Mouse (Mus musculus) hindbrain, embryonic 15.5 days (tissue): ENCODE measurements around the gene Zfc3h1. TPM values are rescaled to one million over a fixed set of nuclear protein-coding genes. Genes with fewer than 3 reads are reported as not detected.

ENCODE experiments used
- ATAC-seq: fragments of 200-750 bp; cut with Nextera tagmentation; 2 replicates; pipeline ENCODE4 v1.8.0; 2017; ENCODE audit warnings: low read depth, moderate number of reproducible peaks, moderate TSS enrichment; ENCODE audit not compliant: low FRiP score
- H3K27ac ChIP-seq: fragments of 300-500 bp; sonication (generic); replicated peaks from 2 replicates; pipeline ENCODE4 v1.5.1; 2015; ENCODE audit warnings: mild to moderate bottlenecking, inconsistent platforms
- H3K27me3 ChIP-seq: fragments of 300-500 bp; sonication (generic); 2 replicates; pipeline ENCODE4 v1.6.1; 2015; ENCODE audit warnings: control low read depth, inconsistent platforms
- H3K36me3 ChIP-seq: fragments of 300-500 bp; sonication (generic); 2 replicates; pipeline ENCODE4 v1.6.1; 2015; ENCODE audit warnings: control low read depth, inconsistent platforms
- H3K4me1 ChIP-seq: fragments of 300-500 bp; sonication (generic); replicated peaks from 2 replicates; pipeline ENCODE4 v1.6.1; 2015; ENCODE audit warnings: control low read depth, inconsistent platforms
- H3K4me2 ChIP-seq: fragments of 300-500 bp; sonication (generic); 2 replicates; pipeline ENCODE4 v1.6.1; 2015; ENCODE audit warnings: moderate library complexity, mild to moderate bottlenecking, inconsistent platforms
- H3K4me3 ChIP-seq: fragments of 300-500 bp; sonication (generic); 2 replicates; pipeline ENCODE4 v1.5.1; 2015; ENCODE audit warnings: mild to moderate bottlenecking, inconsistent platforms
- H3K9ac ChIP-seq: fragments of 300-500 bp; sonication (generic); 2 replicates; pipeline ENCODE4 v1.6.1; 2015; ENCODE audit warnings: inconsistent platforms
- H3K9me3 ChIP-seq: fragments of 300-500 bp; sonication (generic); 2 replicates; pipeline ENCODE4 v1.6.1; 2016; ENCODE audit warnings: control low read depth, inconsistent platforms
- WGBS: fragments of 180-500 bp; shearing (Covaris S2); methylation state at CpG from one replicate; pipeline ENCODE4 v1.1.7; 2015; 5-methylcytosine and 5-hydroxymethylcytosine counted together
- polyA plus RNA-seq: library from polyadenylated mRNA; unstranded; fragments of >200 nt; fragmentation: Nextera tagmentation; extraction: Ambion mirVana; gene quantifications from 2 replicates; pipeline ENCODE4 v1.2.1, GENCODE M21; 2015

The Zfc3h1 gene
- polyA plus RNA-seq, result 15.7 and 16.5 TPM in 2 replicates

DNA sequence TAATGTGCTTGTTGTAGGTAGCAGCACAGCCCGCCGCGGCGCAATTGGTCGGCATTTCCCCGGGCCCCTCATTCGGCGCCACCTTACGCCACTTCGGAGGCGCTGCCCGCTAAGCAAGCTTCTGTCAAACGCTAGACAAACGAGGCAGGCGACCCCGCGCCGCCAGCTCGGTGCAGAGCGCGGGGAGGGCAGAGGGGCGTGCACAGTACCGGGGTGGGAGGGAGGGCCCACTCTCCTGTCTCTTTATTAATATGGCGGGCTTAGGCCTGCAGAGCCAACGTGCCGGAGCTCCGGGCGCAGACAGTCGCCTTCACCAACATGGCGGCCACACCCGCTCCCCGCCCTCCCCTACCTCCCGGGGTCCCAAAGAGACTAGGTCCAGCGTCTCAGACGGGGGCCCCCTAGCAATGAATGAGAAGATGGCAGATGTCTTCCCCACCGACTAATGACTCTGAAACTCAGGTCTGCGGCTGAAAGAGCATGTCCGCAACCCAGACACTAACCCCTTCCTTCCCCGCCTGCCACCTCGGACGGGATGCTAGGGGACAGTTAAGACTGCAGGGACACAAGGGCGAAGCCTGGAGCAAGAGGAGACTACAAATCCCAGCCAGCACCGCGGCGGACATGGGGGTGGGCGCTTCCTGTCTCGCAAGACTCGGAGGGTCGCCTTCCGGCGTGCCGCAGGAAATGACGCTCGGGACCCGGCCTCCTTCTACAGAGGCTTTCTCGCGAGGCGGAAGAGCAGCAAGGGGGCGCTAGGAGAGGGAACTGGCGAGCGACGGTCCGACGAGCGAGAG, at the start of gene Zfc3h1, which contains the start of gene Thap2:
Zfc3h1 (plus strand) TSS at position 739 of the 797 bp plus-strand sequence.
Thap2 (minus strand) TSS at position 223 of the 797 bp plus-strand sequence.
- Histone ChIP-seq H3K27ac (peak within 1 kb of the TSS; percentile 99), H3K4me1 (peaks cover 45% of the 10 kb centered on the region), H3K36me3 (peaks cover 3% of the 10 kb centered on the region; the same call in 1 of the 2 replicates), H3K9me3 (no peaks in the 10 kb centered on the region), H3K27me3 (no peaks in the 10 kb centered on the region), H3K4me2 (peak within 1 kb of the TSS; percentile 68), H3K4me3 (peak within 1 kb of the TSS; percentile 98), H3K9ac (peak within 1 kb of the TSS; percentile 95)
- ATAC-seq, result peak; percentile 99
- WGBS, result under 1% methylated on average over 58 of the region's 65 CpGs

GRCm38 (mm10) chr10:115336901-115337300, 47.9 kb upstream of the Zfc3h1 start:
- no peaks in the 10 kb centered on the region for H3K4me1 ChIP-seq
- peaks cover 20% of the 10 kb centered on the region for H3K36me3 ChIP-seq
- H3K9me3 ChIP-seq, result no peaks in the 10 kb centered on the region
- ATAC-seq, result no peak
- H3K9ac ChIP-seq, result no peak overlapping the region
- no peak overlapping the region for H3K27ac ChIP-seq
- H3K4me2 ChIP-seq, result no peak overlapping the region
- no peaks in the 10 kb centered on the region for H3K27me3 ChIP-seq
- 87% methylated on average over 4 of the region's 4 CpGs for WGBS
- H3K4me3 ChIP-seq, result no peak overlapping the region

GRCm38 (mm10) chr10:115339820-115340328, 44.9 kb upstream of the Zfc3h1 start:
- Histone ChIP-seq H3K4me2 (no peak overlapping the region), H3K27ac (no peak overlapping the region), H3K27me3 (no peaks in the 10 kb centered on the region), H3K9me3 (no peaks in the 10 kb centered on the region), H3K4me3 (no peak overlapping the region), H3K9ac (no peak overlapping the region), H3K36me3 (peaks cover 30% of the 10 kb centered on the region), H3K4me1 (no peaks in the 10 kb centered on the region)
- 92% methylated on average over 7 of the region's 7 CpGs for WGBS
- ATAC-seq, result no peak

DNA sequence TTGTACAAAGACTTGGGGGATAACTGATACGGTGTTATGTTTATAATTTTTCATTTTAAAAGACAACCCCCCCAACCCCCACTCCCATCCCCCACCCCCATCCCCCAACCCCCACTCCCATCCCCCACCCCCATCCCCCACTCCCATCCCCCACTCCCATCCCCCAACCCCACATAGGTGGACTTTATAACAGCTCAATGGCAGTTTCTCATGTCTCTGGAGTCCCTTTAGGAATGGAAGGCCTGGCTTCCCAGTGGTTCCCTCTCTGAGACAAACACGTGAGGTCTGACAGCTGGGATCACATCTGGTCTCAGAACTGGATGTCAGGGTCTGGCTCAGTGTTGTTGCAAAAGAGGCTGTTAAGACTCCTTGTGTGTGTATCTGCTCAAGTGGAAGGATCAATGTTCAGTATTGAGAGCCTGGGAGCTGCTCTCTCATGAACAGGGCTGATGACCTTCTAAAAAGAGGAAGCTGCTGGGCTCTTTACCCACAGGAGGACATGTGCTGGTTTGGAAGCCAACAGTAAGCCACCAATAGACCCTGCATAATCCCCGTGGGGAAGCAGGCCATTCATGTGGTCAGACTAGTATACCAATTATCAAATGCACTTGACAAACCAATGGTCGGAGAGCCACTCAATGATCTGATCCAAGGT, 41.9 kb upstream of the Zfc3h1 start:
- Histone ChIP-seq H3K27me3 (no peaks in the 10 kb centered on the region), H3K9ac (no peak overlapping the region), H3K4me2 (no peak overlapping the region), H3K9me3 (no peaks in the 10 kb centered on the region), H3K4me3 (no peak overlapping the region), H3K4me1 (no peaks in the 10 kb centered on the region), H3K27ac (no peak overlapping the region), H3K36me3 (peaks cover 39% of the 10 kb centered on the region)
- no peak for ATAC-seq
- 87% methylated on average over 4 of the region's 4 CpGs for WGBS

DNA sequence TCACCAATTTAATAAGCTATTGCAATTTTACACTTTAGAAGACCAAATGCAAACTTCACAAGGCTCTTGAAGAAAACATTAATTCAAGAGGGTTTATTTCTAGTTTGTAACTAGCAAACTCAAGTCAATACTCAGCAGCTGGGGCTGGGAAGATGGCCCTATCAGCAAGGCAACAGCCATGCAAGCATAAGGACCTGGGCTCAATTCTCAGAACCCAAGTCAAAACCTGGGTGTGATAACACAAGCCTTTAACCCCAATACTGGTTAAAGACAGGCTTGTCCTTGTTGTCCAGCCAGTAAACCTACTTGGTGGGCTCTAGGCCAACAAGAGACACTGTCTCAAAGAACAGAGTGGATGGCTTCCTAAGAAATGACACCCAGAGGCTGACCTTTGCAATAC, 38.3 kb upstream of the Zfc3h1 start:
- no peak overlapping the region for H3K4me3 ChIP-seq
- no peak overlapping the region for H3K4me2 ChIP-seq
- no peak for ATAC-seq
- H3K36me3 ChIP-seq, result peaks cover 22% of the 10 kb centered on the region
- no peaks in the 10 kb centered on the region for H3K9me3 ChIP-seq
- no peak overlapping the region for H3K9ac ChIP-seq
- no peak overlapping the region for H3K27ac ChIP-seq
- H3K27me3 ChIP-seq, result no peaks in the 10 kb centered on the region
- no peaks in the 10 kb centered on the region for H3K4me1 ChIP-seq

GRCm38 (mm10) chr10:115348131-115348530, 36.6 kb upstream of the Zfc3h1 start:
- Histone ChIP-seq H3K9me3 (no peaks in the 10 kb centered on the region), H3K27ac (no peak overlapping the region), H3K9ac (no peak overlapping the region), H3K27me3 (no peaks in the 10 kb centered on the region), H3K4me1 (no peaks in the 10 kb centered on the region), H3K36me3 (peaks cover 9% of the 10 kb centered on the region), H3K4me2 (no peak overlapping the region), H3K4me3 (no peak overlapping the region)
- ATAC-seq, result no peak
- 87% methylated on average over 6 of the region's 6 CpGs for WGBS

- no peaks in the 10 kb centered on the region for H3K27me3 ChIP-seq
- peak; percentile 66; the same call in 1 of the 2 replicates for ATAC-seq
- WGBS, result 62% methylated on average over 10 of the region's 10 CpGs
Measured at GRCm38 (mm10) chr10:115349029-115349428, 35.7 kb upstream of the Zfc3h1 start.

DNA sequence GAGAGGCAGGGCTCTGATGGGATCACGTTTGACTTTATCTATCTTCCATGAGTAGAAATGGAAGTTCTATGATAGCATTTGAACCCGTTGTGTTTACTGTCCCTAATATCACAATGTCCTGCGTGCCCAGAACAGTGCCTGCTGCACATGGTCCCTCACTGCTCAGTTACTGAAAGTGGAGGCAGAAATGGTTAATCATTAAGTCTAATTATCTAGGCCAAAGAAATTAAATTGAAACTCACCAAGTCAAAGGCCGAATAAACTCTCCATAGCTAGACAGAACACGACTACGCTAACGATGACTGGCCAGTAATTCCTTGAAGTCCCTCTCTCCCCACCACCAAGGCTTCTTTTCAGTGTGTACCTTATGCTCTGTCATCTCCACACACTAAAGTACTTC, 35.2 kb upstream of the Zfc3h1 start:
- Histone ChIP-seq H3K36me3 (peaks cover 9% of the 10 kb centered on the region; the same call in 1 of the 2 replicates), H3K27me3 (no peaks in the 10 kb centered on the region), H3K27ac (no peak overlapping the region), H3K9ac (no peak overlapping the region), H3K4me3 (no peak overlapping the region), H3K4me1 (no peaks in the 10 kb centered on the region), H3K4me2 (no peak overlapping the region), H3K9me3 (no peaks in the 10 kb centered on the region)
- ATAC-seq, result no peak
- 90% methylated on average over 7 of the region's 7 CpGs for WGBS

More at GRCm38 (mm10) chr10:115349029-115349428, 35.7 kb upstream of the Zfc3h1 start:
- Histone ChIP-seq H3K27ac (no peak overlapping the region), H3K4me3 (no peak overlapping the region), H3K9me3 (no peaks in the 10 kb centered on the region), H3K36me3 (peaks cover 9% of the 10 kb centered on the region; the same call in 1 of the 2 replicates), H3K9ac (no peak overlapping the region), H3K4me1 (no peaks in the 10 kb centered on the region), H3K4me2 (no peak overlapping the region)

DNA sequence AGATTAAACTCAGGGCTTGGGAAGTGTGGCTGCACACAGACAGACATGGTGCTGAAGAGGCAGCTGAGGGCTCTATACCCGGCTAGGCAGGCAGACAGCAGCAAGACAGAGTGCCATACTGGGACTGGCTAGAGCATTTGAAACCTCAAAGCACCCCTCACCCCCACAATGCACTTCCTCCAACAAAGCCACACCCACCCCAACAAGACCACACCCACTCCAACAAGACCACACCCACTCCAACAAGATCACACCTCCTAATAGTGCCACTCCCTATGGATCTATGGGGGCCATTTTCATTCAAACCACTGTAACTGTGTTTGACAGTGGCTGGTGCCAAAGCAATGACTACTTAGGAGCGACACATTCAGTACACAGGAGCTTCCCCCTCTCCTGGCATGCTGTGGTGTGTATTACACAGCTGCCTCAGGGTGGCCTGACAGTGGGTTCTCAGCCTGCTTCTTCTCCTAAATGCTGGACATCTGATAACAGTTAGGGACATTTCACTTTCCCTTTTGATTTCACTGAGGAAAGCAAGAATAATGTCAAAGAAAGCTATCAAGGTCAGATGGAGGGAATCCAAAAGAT, 33.9 kb upstream of the Zfc3h1 start:
- H3K9ac ChIP-seq, result no peak overlapping the region
- H3K4me1 ChIP-seq, result no peaks in the 10 kb centered on the region
- H3K4me3 ChIP-seq, result no peak overlapping the region
- H3K9me3 ChIP-seq, result no peaks in the 10 kb centered on the region
- ATAC-seq, result no peak
- H3K27me3 ChIP-seq, result no peaks in the 10 kb centered on the region
- no peak overlapping the region for H3K4me2 ChIP-seq
- WGBS, result 83% methylated on average over 2 of the region's 2 CpGs
- no peak overlapping the region for H3K27ac ChIP-seq
- H3K36me3 ChIP-seq, result peaks cover 8% of the 10 kb centered on the region

GRCm38 (mm10) chr10:115354553-115354952, 30.2 kb upstream of the Zfc3h1 start:
- 64% methylated on average over 6 of the region's 6 CpGs for WGBS
- no peak for ATAC-seq

GRCm38 (mm10) chr10:115355016-115355415, 29.7 kb upstream of the Zfc3h1 start:
- Histone ChIP-seq H3K4me1 (no peaks in the 10 kb centered on the region), H3K4me2 (no peak overlapping the region), H3K9me3 (no peaks in the 10 kb centered on the region), H3K4me3 (no peak overlapping the region), H3K36me3 (peaks cover 17% of the 10 kb centered on the region), H3K9ac (no peak overlapping the region), H3K27me3 (no peaks in the 10 kb centered on the region), H3K27ac (no peak overlapping the region)
- WGBS, result 94% methylated on average over 6 of the region's 6 CpGs
- no peak for ATAC-seq

More at GRCm38 (mm10) chr10:115354553-115354952, 30.2 kb upstream of the Zfc3h1 start:
- Histone ChIP-seq H3K4me2 (no peak overlapping the region), H3K9ac (no peak overlapping the region), H3K9me3 (no peaks in the 10 kb centered on the region), H3K27me3 (no peaks in the 10 kb centered on the region), H3K36me3 (peaks cover 17% of the 10 kb centered on the region), H3K4me1 (no peaks in the 10 kb centered on the region), H3K27ac (no peak overlapping the region), H3K4me3 (no peak overlapping the region)

GRCm38 (mm10) chr10:115356106-115356505, 28.7 kb upstream of the Zfc3h1 start:
- H3K9ac ChIP-seq, result no peak overlapping the region
- no peak overlapping the region for H3K27ac ChIP-seq
- H3K4me3 ChIP-seq, result no peak overlapping the region
- peaks cover 10% of the 10 kb centered on the region for H3K4me1 ChIP-seq
- 96% methylated on average over 6 of the region's 7 CpGs for WGBS
- no peak overlapping the region for H3K4me2 ChIP-seq
- H3K36me3 ChIP-seq, result peaks cover 17% of the 10 kb centered on the region
- no peak for ATAC-seq
- no peaks in the 10 kb centered on the region for H3K27me3 ChIP-seq
- no peaks in the 10 kb centered on the region for H3K9me3 ChIP-seq
